Mouse (Mus musculus): ENCODE data around the gene Ccl8.

Ccl8 gene

GRCm38 (mm10) chr11:82114885-82115284, at the start of gene Ccl8:
Gene Ccl8 (plus strand): TSS chr11:82115185.
- DNase-seq (ENCODE audit: low spot score): no peak

GRCm38 (mm10) chr11:82066953-82067571, 47.9 kb upstream of the Ccl8 start:
- DNase-seq (ENCODE audit: low spot score): no peak

GRCm38 (mm10) chr11:82071076-82071475, 43.9 kb upstream of the Ccl8 start:
- DNase-seq (ENCODE audit: low spot score): no peak

- no peak for DNase-seq (ENCODE audit: low spot score)
Measured at GRCm38 (mm10) chr11:82072374-82072773, 42.6 kb upstream of the Ccl8 start.

- DNase-seq (ENCODE audit: low spot score): no peak
Measured at GRCm38 (mm10) chr11:82072984-82073383, 42.0 kb upstream of the Ccl8 start.

- no peak for DNase-seq (ENCODE audit: low spot score)
Measured at GRCm38 (mm10) chr11:82073686-82074085, 41.3 kb upstream of the Ccl8 start.

- no peak for DNase-seq (ENCODE audit: low spot score)
Measured at GRCm38 (mm10) chr11:82077031-82077430, 38.0 kb upstream of the Ccl8 start.

GRCm38 (mm10) chr11:82078136-82078730, 36.8 kb upstream of the Ccl8 start:
- DNase-seq (ENCODE audit: low spot score): no peak

- DNase-seq (ENCODE audit: low spot score): no peak
Measured at GRCm38 (mm10) chr11:82080865-82081264, 34.1 kb upstream of the Ccl8 start.

GRCm38 (mm10) chr11:82084360-82084759, 30.6 kb upstream of the Ccl8 start:
- no peak for DNase-seq (ENCODE audit: low spot score)

- DNase-seq (ENCODE audit: low spot score): no peak
Measured at GRCm38 (mm10) chr11:82099511-82100323, 15.3 kb upstream of the Ccl8 start.

GRCm38 (mm10) chr11:82101087-82101486, 13.9 kb upstream of the Ccl8 start:
- no peak for DNase-seq (ENCODE audit: low spot score)

GRCm38 (mm10) chr11:82101529-82101928, 13.5 kb upstream of the Ccl8 start, which contains the start of gene Ccl12:
Gene Ccl12 (plus strand): TSS chr11:82101845.
- DNase-seq (ENCODE audit: low spot score): no peak

- no peak for DNase-seq (ENCODE audit: low spot score)
Measured at GRCm38 (mm10) chr11:82109611-82110010, 5.4 kb upstream of the Ccl8 start.

- no peak for DNase-seq (ENCODE audit: low spot score)
Measured at GRCm38 (mm10) chr11:82110372-82111248, 4.4 kb upstream of the Ccl8 start.

- no peak for DNase-seq (ENCODE audit: low spot score)
Measured at GRCm38 (mm10) chr11:82116041-82116440, 1.1 kb downstream of the Ccl8 start.

- DNase-seq (ENCODE audit: low spot score): no peak
Measured at GRCm38 (mm10) chr11:82132977-82133376, 18.0 kb downstream of the Ccl8 start.

GRCm38 (mm10) chr11:82136196-82136595, 21.2 kb downstream of the Ccl8 start:
- DNase-seq (ENCODE audit: low spot score): no peak

- DNase-seq (ENCODE audit: low spot score): peak; percentile 45
Measured at GRCm38 (mm10) chr11:82139492-82140094, 24.6 kb downstream of the Ccl8 start.

- peak; percentile 3 for DNase-seq (ENCODE audit: low spot score)
Measured at GRCm38 (mm10) chr11:82159126-82159525, 44.1 kb downstream of the Ccl8 start.

- DNase-seq (ENCODE audit: low spot score): no peak
Measured at GRCm38 (mm10) chr11:82163285-82163684, 48.3 kb downstream of the Ccl8 start.
